7 mouse cellular contexts compared by ENCODE assay signal in genomic region chr1:165328384-165329289, GRCm38 (mm10). TPM values are rescaled to one million over a fixed set of nuclear protein-coding genes. Genes with fewer than 3 reads are reported as not detected.
DNase-seq lines count a peak whose midpoint lies in the region; ATAC-seq and TF ChIP-seq lines count a peak whose summit lies in the region.
"Not testable (repeated sequence)": the region's sequence is repeated elsewhere in the genome, so short reads cannot be mapped to it uniquely, and the experiment has no call there.
"Had no signal": no experiment of that assay in that cellular context is flagged by ENCODE, and none has a peak within 500 bp of the region (broad histone marks: within the 10 kb centered on the region; RNA-seq: fewer than 3 reads in every experiment).

No protein-coding gene starts in this region.

- H3K27me3 ChIP-seq in limb, embryonic 10.5 days (ENCODE audit: low read depth, poor library complexity, severe bottlenecking); liver, embryonic 11.5 days (replicated peaks; ENCODE audit: control insufficient read depth, insufficient read depth, low read length); liver, embryonic 14.5 days (ENCODE audit: control insufficient read depth, insufficient read depth, low read length); liver, postnatal 0 days (ENCODE audit: insufficient read depth, low read length): not testable (repeated sequence)

- ATAC-seq in liver, embryonic 11.5 days (replicated peaks; ENCODE audit: low FRiP score), result peak; percentile 61
- peak; percentile 56; the same call in 1 of the 2 replicates for ATAC-seq in liver, embryonic 14.5 days (ENCODE audit: insufficient read depth)
- ATAC-seq in liver, postnatal 0 days, result peak; percentile 49; the same call in 1 of the 2 replicates

- not testable (repeated sequence) for H3K9me3 ChIP-seq in limb, embryonic 10.5 days (replicated peaks); liver, embryonic 11.5 days (ENCODE audit: control insufficient read depth, low read length); liver, embryonic 14.5 days (ENCODE audit: control insufficient read depth, low read length); liver, postnatal 0 days (ENCODE audit: low read length)

- 0 out of 2 replicates have a peak, but pooled peaks have one; percentile 21 for TF ChIP-seq EP300 in liver, embryonic 14.5 days (IDR thresholded peaks at IDR 0.05; ENCODE audit: low read depth)
- peak; percentile 93 for TF ChIP-seq EP300 in liver, postnatal 0 days (IDR thresholded peaks at IDR 0.05; ENCODE audit: low read depth)

- peaks cover 19% of the 10 kb centered on the region for H3K4me1 ChIP-seq in limb, embryonic 10.5 days
- not testable (repeated sequence) for H3K4me1 ChIP-seq in liver, embryonic 11.5 days (replicated peaks; ENCODE audit: control insufficient read depth, insufficient read depth, low read length); liver, postnatal 0 days (ENCODE audit: insufficient read depth)
- H3K4me1 ChIP-seq in liver, embryonic 14.5 days (replicated peaks; ENCODE audit: control insufficient read depth in 2 of 2, insufficient read depth in 2 of 2, low read length in 1 of 2), result peaks cover 0 to 18% of the 10 kb centered on the region in 2 experiments

- peak; percentile 31 for DNase-seq in c-Kit-positive CD71-positive TER-119-negative erythroid progenitor cells, embryonic 14.5 days (ENCODE audit: low read depth)
- not testable (repeated sequence) for DNase-seq in limb, embryonic 10.5 days (ENCODE audit: low spot score); liver, embryonic 11.5 days (ENCODE audit: low spot score); liver, embryonic 14.5 days (ENCODE audit: low read depth in 3 of 3, low spot score in 3 of 3); liver, postnatal 0 days
- DNase-seq in testis, postnatal 10 days (ENCODE audit: low spot score), result peak; percentile 24

- H3K9ac ChIP-seq in liver, embryonic 11.5 days (ENCODE audit: low read depth, low read length); liver, embryonic 14.5 days (replicated peaks); liver, postnatal 0 days (replicated peaks): not testable (repeated sequence)

- peak overlapping the region; percentile 56; the same call in 1 of the 2 replicates for H3K27ac ChIP-seq in limb, embryonic 10.5 days
- H3K27ac ChIP-seq in liver, embryonic 11.5 days (ENCODE audit: low read depth, low read length); liver, embryonic 14.5 days: not testable (repeated sequence)
- peak overlapping the region; percentile 66 for H3K27ac ChIP-seq in liver, postnatal 0 days (ENCODE audit: low read depth)

- 93% methylated on average over 17 of the region's 17 CpGs for WGBS in limb, embryonic 10.5 days
- 88% methylated on average over 17 of the region's 17 CpGs for WGBS in liver, embryonic 11.5 days
- WGBS in liver, embryonic 14.5 days (ENCODE audit: insufficient replicate concordance), result 77% methylated on average over 17 of the region's 17 CpGs
- WGBS in liver, postnatal 0 days (ENCODE audit: insufficient replicate concordance), result 85% methylated on average over 17 of the region's 17 CpGs

- TF ChIP-seq CTCF in liver, embryonic 14.5 days (IDR thresholded peaks at IDR 0.05; ENCODE audit: low read depth); liver, postnatal 0 days (IDR thresholded peaks at IDR 0.05; ENCODE audit: low read depth): not testable (repeated sequence)

- H3K4me2 ChIP-seq in liver, embryonic 11.5 days; liver, embryonic 14.5 days (ENCODE audit: low read depth); liver, postnatal 0 days (ENCODE audit: low read depth, low read length): not testable (repeated sequence)

- H3K36me3 ChIP-seq in limb, embryonic 10.5 days, result peaks cover 16% of the 10 kb centered on the region; the same call in 1 of the 2 replicates
- H3K36me3 ChIP-seq in liver, embryonic 11.5 days (ENCODE audit: control insufficient read depth, insufficient read depth, low read length); liver, embryonic 14.5 days (replicated peaks; ENCODE audit: control insufficient read depth, insufficient read depth, low read depth): not testable (repeated sequence)
- peaks cover 15% of the 10 kb centered on the region for H3K36me3 ChIP-seq in liver, postnatal 0 days (replicated peaks; ENCODE audit: insufficient read depth, low read length)

- H3K4me3 ChIP-seq in limb, embryonic 10.5 days; liver, embryonic 11.5 days (ENCODE audit: low read depth, low read length); liver, embryonic 14.5 days (ENCODE audit: insufficient read depth in 1 of 2, low read depth in 2 of 2, low read length in 2 of 2); liver, postnatal 0 days (ENCODE audit: low read depth, low read length): not testable (repeated sequence)

RNA-seq across cellular contexts. Expression of gene Gpr161, which starts 33.0 kb away (rescaled TPM):
- polyA plus RNA-seq in limb, embryonic 10.5 days (2016; fragmentation: Nextera tagmentation; extraction: Ambion mirVana), result 1.5 and 1.9 TPM in 2 replicates
- 0.48 and 0.58 TPM in 2 replicates for polyA plus RNA-seq in liver, embryonic 11.5 days (2014; fragmentation: Nextera tagmentation; extraction: Ambion mirVana)
- 0.11 TPM in 2 replicates for polyA plus RNA-seq in liver, embryonic 14.5 days (2012; rRNA removed)
- polyA plus RNA-seq in liver, embryonic 14.5 days (2014; fragmentation: Nextera tagmentation; extraction: Ambion mirVana), result 0.04 TPM in 1 of 2 replicates, not detected in the other
- polyA plus RNA-seq in liver, postnatal 0 days (2015; fragmentation: Nextera tagmentation; extraction: Ambion mirVana), result 0.06 and 0.07 TPM in 2 replicates
- polyA plus RNA-seq: G1E had no signal
